Mouse (Mus musculus) c-Kit-positive CD71-positive TER-119-positive erythroid progenitor cells, embryonic 14.5 days (primary cell): Measurements from ENCODE around the gene Itga11.

Experiments
- DNase-seq: peaks from one replicate; pipeline ENCODE4 v3.0.0-alpha.2; 2013; ENCODE audit warnings: low spot score

The Itga11 gene

GRCm38 (mm10) chr9:62684311-62684710, 6.7 kb downstream of the Itga11 start:
- no peak for DNase-seq

- DNase-seq = no peak
Measured at GRCm38 (mm10) chr9:62689748-62690147, 12.1 kb downstream of the Itga11 start.

- no peak for DNase-seq
Measured at GRCm38 (mm10) chr9:62694054-62694453, 16.4 kb downstream of the Itga11 start.

GRCm38 (mm10) chr9:62695210-62695609, 17.6 kb downstream of the Itga11 start:
- DNase-seq = no peak

- DNase-seq = no peak
Measured at GRCm38 (mm10) chr9:62696799-62697198, 19.2 kb downstream of the Itga11 start.

- DNase-seq = no peak
Measured at GRCm38 (mm10) chr9:62707267-62707666, 29.6 kb downstream of the Itga11 start.

GRCm38 (mm10) chr9:62707870-62708269, 30.2 kb downstream of the Itga11 start:
- DNase-seq = no peak

GRCm38 (mm10) chr9:62709983-62710382, 32.4 kb downstream of the Itga11 start:
- DNase-seq = no peak

GRCm38 (mm10) chr9:62712374-62712773, 34.7 kb downstream of the Itga11 start:
- DNase-seq = no peak

GRCm38 (mm10) chr9:62713040-62713439, 35.4 kb downstream of the Itga11 start:
- no peak for DNase-seq

- no peak for DNase-seq
Measured at GRCm38 (mm10) chr9:62714336-62714735, 36.7 kb downstream of the Itga11 start.

GRCm38 (mm10) chr9:62717982-62718381, 40.4 kb downstream of the Itga11 start:
- no peak for DNase-seq

- DNase-seq = no peak
Measured at GRCm38 (mm10) chr9:62721791-62722190, 44.2 kb downstream of the Itga11 start.

- DNase-seq = no peak
Measured at GRCm38 (mm10) chr9:62722716-62723115, 45.1 kb downstream of the Itga11 start.

- no peak for DNase-seq
Measured at GRCm38 (mm10) chr9:62724175-62724574, 46.5 kb downstream of the Itga11 start.

- DNase-seq = no peak
Measured at GRCm38 (mm10) chr9:62725247-62725646, 47.6 kb downstream of the Itga11 start.

GRCm38 (mm10) chr9:62726472-62726871, 48.8 kb downstream of the Itga11 start:
- peak; percentile 13 for DNase-seq

GRCm38 (mm10) chr9:62744558-62745275, 67.1 kb downstream of the Itga11 start:
- peak; percentile 34 for DNase-seq

GRCm38 (mm10) chr9:62746646-62747045, 69.0 kb downstream of the Itga11 start:
- DNase-seq = no peak

GRCm38 (mm10) chr9:62749666-62750065, 72.0 kb downstream of the Itga11 start:
- no peak for DNase-seq

GRCm38 (mm10) chr9:62750381-62750780, 72.8 kb downstream of the Itga11 start:
- no peak for DNase-seq

GRCm38 (mm10) chr9:62758288-62758687, 80.7 kb downstream of the Itga11 start:
- DNase-seq = no peak

GRCm38 (mm10) chr9:62759601-62760000, 82.0 kb downstream of the Itga11 start:
- no peak for DNase-seq

- no peak for DNase-seq
Measured at GRCm38 (mm10) chr9:62763478-62763877, 85.9 kb downstream of the Itga11 start.
